Mouse (Mus musculus): Measurements from ENCODE around the gene Tecpr2. TPM values are rescaled to one million over a fixed set of nuclear protein-coding genes. Genes with fewer than 3 reads are reported as not detected.

Tecpr2 gene
- polyA plus RNA-seq, 1 experiment from 2014 or later: 8.4 TPM

DNA sequence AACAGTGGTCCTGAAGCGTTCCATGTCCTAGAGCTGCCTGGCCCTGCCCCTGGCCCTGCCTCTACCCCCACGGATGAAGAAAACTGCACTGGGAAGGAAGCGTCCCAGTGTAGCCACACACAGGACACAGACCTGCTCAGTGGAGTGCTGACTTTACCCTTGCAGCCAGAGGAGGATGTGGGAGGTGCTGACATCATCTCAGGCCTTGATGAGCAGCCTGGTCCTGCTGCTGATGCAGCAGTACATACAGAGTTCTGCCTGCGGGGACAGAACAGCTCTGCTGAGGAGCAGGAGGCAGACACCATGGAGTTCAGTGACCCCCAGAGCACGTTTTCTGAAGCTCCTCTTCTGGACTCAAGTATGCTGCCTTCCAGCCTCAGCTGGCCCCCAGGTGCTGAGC, 43.8 kb downstream of the Tecpr2 start:
- Histone ChIP-seq H3K36me3 (peaks cover 34% of the 10 kb centered on the region), H3K4me1 (no peaks in the 10 kb centered on the region), H3K9me3 (replicated peaks) (no peaks in the 10 kb centered on the region), H3K27ac (no peak overlapping the region), H3K9ac (no peak overlapping the region), H3K27me3 (no peaks in the 10 kb centered on the region), H3K4me2 (replicated peaks) (no peak overlapping the region), H3K4me3 (no peak overlapping the region)
- no peak for ATAC-seq (ENCODE audit: low FRiP score)
- 84% methylated on average over 5 of the region's 5 CpGs for WGBS

GRCm38 (mm10) chr12:110935983-110936620, 47.0 kb downstream of the Tecpr2 start:
- Histone ChIP-seq H3K27ac (no peak overlapping the region), H3K4me3 (no peak overlapping the region), H3K36me3 (peaks cover 55% of the 10 kb centered on the region), H3K27me3 (no peaks in the 10 kb centered on the region), H3K4me2 (replicated peaks) (no peak overlapping the region), H3K9me3 (replicated peaks) (no peaks in the 10 kb centered on the region), H3K4me1 (no peaks in the 10 kb centered on the region), H3K9ac (no peak overlapping the region)
- 63% methylated on average over 9 of the region's 9 CpGs for WGBS
- peak; percentile 71 for ATAC-seq (ENCODE audit: low FRiP score)

- ATAC-seq (ENCODE audit: low FRiP score): no peak
- Histone ChIP-seq H3K9me3 (replicated peaks) (no peaks in the 10 kb centered on the region), H3K27me3 (no peaks in the 10 kb centered on the region), H3K4me2 (replicated peaks) (no peak overlapping the region), H3K36me3 (peaks cover 52% of the 10 kb centered on the region), H3K27ac (no peak overlapping the region), H3K9ac (no peak overlapping the region), H3K4me3 (no peak overlapping the region), H3K4me1 (no peaks in the 10 kb centered on the region)
- 92% methylated on average over 5 of the region's 5 CpGs for WGBS
Measured at GRCm38 (mm10) chr12:110937496-110937895, 48.4 kb downstream of the Tecpr2 start.

- Histone ChIP-seq H3K9me3 (replicated peaks) (no peaks in the 10 kb centered on the region), H3K9ac (no peak overlapping the region), H3K27me3 (no peaks in the 10 kb centered on the region), H3K4me1 (no peaks in the 10 kb centered on the region), H3K27ac (no peak overlapping the region), H3K36me3 (peaks cover 35% of the 10 kb centered on the region), H3K4me2 (replicated peaks) (no peak overlapping the region), H3K4me3 (no peak overlapping the region)
- WGBS: 93% methylated on average over 5 of the region's 5 CpGs
- ATAC-seq (ENCODE audit: low FRiP score): no peak
Measured at GRCm38 (mm10) chr12:110939385-110939784, 50.3 kb downstream of the Tecpr2 start.

- Histone ChIP-seq H3K9ac (0 out of 2 replicates have a peak overlapping the region, but pooled peaks have one; percentile 8), H3K27ac (no peak overlapping the region), H3K4me1 (no peaks in the 10 kb centered on the region), H3K36me3 (peaks cover 48% of the 10 kb centered on the region), H3K27me3 (no peaks in the 10 kb centered on the region), H3K4me2 (replicated peaks) (no peak overlapping the region), H3K9me3 (replicated peaks) (no peaks in the 10 kb centered on the region), H3K4me3 (no peak overlapping the region)
- 91% methylated on average over 3 of the region's 3 CpGs for WGBS
- no peak for ATAC-seq (ENCODE audit: low FRiP score)
Measured at GRCm38 (mm10) chr12:110940869-110941268, 51.8 kb downstream of the Tecpr2 start.

GRCm38 (mm10) chr12:110946216-110946615, 57.2 kb downstream of the Tecpr2 start:
- 92% methylated on average over 7 of the region's 7 CpGs for WGBS
- no peak overlapping the region for H3K27ac ChIP-seq
- H3K9ac ChIP-seq: no peak overlapping the region
- no peak overlapping the region for H3K4me3 ChIP-seq
- H3K9me3 ChIP-seq (replicated peaks): no peaks in the 10 kb centered on the region
- H3K27me3 ChIP-seq: no peaks in the 10 kb centered on the region
- H3K4me2 ChIP-seq (replicated peaks): no peak overlapping the region
- peaks cover 41% of the 10 kb centered on the region for H3K36me3 ChIP-seq
- ATAC-seq (ENCODE audit: low FRiP score): no peak
- H3K4me1 ChIP-seq: no peaks in the 10 kb centered on the region

DNA sequence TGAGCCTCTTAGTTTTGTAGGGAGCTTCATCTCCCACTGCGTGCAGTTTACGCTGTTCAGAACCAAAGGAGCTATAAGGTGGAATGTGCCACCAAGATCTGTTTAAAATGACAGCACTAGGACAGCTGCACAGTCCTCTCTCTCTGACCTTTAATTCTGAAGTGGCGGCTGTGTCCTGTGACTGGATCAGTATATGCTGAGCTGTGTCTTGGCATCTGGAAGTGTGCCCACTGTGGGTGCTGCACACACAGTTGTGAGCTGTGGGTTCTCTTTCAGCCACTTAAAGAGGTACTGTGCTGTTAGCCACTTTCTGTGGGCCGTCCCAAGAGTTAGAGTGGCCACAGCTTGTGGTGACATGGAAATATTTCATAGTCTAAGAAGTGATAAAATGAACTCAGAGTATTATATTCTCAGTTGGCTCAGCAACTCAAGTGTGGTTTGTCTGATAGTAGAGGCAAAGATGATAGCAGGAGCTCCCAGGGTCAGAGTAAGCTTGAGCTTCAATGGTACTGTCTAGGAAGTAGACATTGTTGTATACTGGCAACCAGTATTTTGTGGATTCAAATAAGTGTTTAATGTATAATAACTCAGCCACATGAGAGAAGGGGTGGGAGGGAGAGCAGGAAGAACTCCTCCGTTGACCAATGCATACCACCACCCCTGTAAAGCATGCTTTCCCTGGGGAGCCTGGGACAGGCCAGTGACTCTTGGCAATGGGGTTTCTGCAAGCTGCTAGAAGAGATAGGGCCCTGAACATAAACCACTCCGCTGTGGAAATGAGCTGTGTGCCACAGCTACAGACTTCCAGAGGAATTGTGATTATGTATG, 59.2 kb downstream of the Tecpr2 start:
- Histone ChIP-seq H3K9me3 (replicated peaks) (no peaks in the 10 kb centered on the region), H3K36me3 (peaks cover 39% of the 10 kb centered on the region), H3K27me3 (no peaks in the 10 kb centered on the region), H3K4me2 (replicated peaks) (no peak overlapping the region), H3K4me1 (no peaks in the 10 kb centered on the region), H3K27ac (no peak overlapping the region), H3K9ac (no peak overlapping the region), H3K4me3 (no peak overlapping the region)
- WGBS: 91% methylated on average over 6 of the region's 6 CpGs
- ATAC-seq (ENCODE audit: low FRiP score): no peak

DNA sequence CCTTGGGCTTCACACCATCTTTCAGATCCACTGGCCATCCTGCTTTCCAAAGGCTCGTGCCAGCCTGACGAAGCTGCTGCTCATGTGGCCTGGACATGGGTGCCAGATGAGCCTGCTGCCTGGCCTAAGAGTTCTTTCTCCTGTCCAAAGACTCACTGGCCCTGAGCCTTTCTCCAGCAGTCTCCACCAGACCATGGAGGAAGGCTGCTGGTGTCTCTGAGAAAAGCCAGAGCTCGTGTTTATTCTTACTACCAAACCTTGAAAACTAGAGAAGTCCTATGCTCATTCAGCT, 59.8 kb downstream of the Tecpr2 start:
- Histone ChIP-seq H3K27ac (no peak overlapping the region), H3K4me3 (no peak overlapping the region), H3K36me3 (peaks cover 39% of the 10 kb centered on the region), H3K9me3 (replicated peaks) (no peaks in the 10 kb centered on the region), H3K9ac (no peak overlapping the region), H3K4me1 (no peaks in the 10 kb centered on the region), H3K27me3 (no peaks in the 10 kb centered on the region), H3K4me2 (replicated peaks) (no peak overlapping the region)
- ATAC-seq (ENCODE audit: low FRiP score): no peak
- 89% methylated on average over 3 of the region's 3 CpGs for WGBS

- no peaks in the 10 kb centered on the region for H3K4me1 ChIP-seq
- H3K9me3 ChIP-seq (replicated peaks): no peaks in the 10 kb centered on the region
- no peak overlapping the region for H3K4me3 ChIP-seq
- 88% methylated on average over 1 of the region's 1 CpGs for WGBS
- no peak overlapping the region for H3K27ac ChIP-seq
- H3K36me3 ChIP-seq: peaks cover 38% of the 10 kb centered on the region
- no peak overlapping the region for H3K4me2 ChIP-seq (replicated peaks)
- no peaks in the 10 kb centered on the region for H3K27me3 ChIP-seq
- ATAC-seq (ENCODE audit: low FRiP score): no peak
- H3K9ac ChIP-seq: no peak overlapping the region
Measured at GRCm38 (mm10) chr12:110949410-110949809, 60.3 kb downstream of the Tecpr2 start.

DNA sequence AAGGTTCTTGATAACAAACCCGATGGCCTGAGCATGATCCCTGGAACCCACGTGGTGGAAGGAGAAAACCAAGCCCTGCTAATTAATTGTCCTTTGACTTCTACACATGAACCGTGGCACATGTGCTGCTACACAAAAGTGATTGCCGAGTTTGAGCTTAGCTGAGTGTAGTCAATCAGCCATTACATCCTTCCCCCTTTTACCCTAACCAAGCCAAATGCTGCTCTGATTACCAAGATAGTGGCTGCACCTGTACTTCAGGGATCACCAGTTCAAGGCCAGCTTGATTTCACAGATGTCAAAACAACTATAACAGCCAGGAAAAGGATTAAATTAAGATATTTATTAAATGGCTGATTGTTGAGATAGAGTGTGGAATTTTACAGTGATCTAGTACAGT, 61.1 kb downstream of the Tecpr2 start:
- H3K4me2 ChIP-seq (replicated peaks): no peak overlapping the region
- 83% methylated on average over 4 of the region's 4 CpGs for WGBS
- no peaks in the 10 kb centered on the region for H3K9me3 ChIP-seq (replicated peaks)
- no peak for ATAC-seq (ENCODE audit: low FRiP score)
- H3K27ac ChIP-seq: no peak overlapping the region
- H3K27me3 ChIP-seq: no peaks in the 10 kb centered on the region
- peaks cover 36% of the 10 kb centered on the region for H3K36me3 ChIP-seq
- H3K4me1 ChIP-seq: no peaks in the 10 kb centered on the region
- no peak overlapping the region for H3K4me3 ChIP-seq
- no peak overlapping the region for H3K9ac ChIP-seq

DNA sequence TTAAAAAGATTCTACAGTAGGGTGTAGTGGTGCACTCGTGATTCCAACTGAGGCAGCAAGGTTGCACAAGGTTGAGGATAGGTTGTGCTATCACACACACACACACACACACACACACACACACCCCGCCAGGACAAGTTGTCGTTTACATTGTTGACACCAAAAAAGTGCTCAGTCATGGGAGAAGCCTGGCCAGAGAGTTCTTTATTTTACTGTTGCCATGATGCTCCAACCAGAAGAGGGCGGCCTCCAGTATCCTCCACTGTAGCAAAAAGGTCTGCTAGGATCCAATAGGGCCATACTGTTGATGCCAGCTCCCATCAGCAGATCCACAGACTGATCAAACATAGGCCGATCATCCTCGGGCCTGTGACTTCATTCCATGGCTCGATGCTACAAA, 62.2 kb downstream of the Tecpr2 start:
- Histone ChIP-seq H3K27me3 (no peaks in the 10 kb centered on the region), H3K36me3 (peaks cover 36% of the 10 kb centered on the region), H3K4me2 (replicated peaks) (no peak overlapping the region), H3K9me3 (replicated peaks) (no peaks in the 10 kb centered on the region), H3K27ac (no peak overlapping the region), H3K4me1 (no peaks in the 10 kb centered on the region), H3K9ac (no peak overlapping the region), H3K4me3 (no peak overlapping the region)
- WGBS: 80% methylated on average over 7 of the region's 7 CpGs
- ATAC-seq (ENCODE audit: low FRiP score): no peak

GRCm38 (mm10) chr12:110952628-110953385, 63.7 kb downstream of the Tecpr2 start:
- H3K4me1 ChIP-seq: no peaks in the 10 kb centered on the region
- no peak overlapping the region for H3K4me3 ChIP-seq
- H3K36me3 ChIP-seq: peaks cover 34% of the 10 kb centered on the region
- no peak overlapping the region for H3K9ac ChIP-seq
- ATAC-seq (ENCODE audit: low FRiP score): no peak
- no peak overlapping the region for H3K27ac ChIP-seq
- H3K9me3 ChIP-seq (replicated peaks): no peaks in the 10 kb centered on the region
- H3K4me2 ChIP-seq (replicated peaks): no peak overlapping the region
- H3K27me3 ChIP-seq: no peaks in the 10 kb centered on the region
- WGBS: 91% methylated on average over 6 of the region's 6 CpGs
